Mouse (Mus musculus): ENCODE results near the gene Pdzk1ip1.

- TF ChIP-seq POLR2A (IDR thresholded peaks at IDR 0.05; ENCODE audit: insufficient read length, low read depth) (no peak), USF1 (IDR thresholded peaks at IDR 0.05; ENCODE audit: low read depth) (no peak), TCF12 (IDR thresholded peaks at IDR 0.05; ENCODE audit: insufficient read depth, poor library complexity, severe bottlenecking) (no peak), MYOG (IDR thresholded peaks at IDR 0.05; ENCODE audit: control insufficient read depth in 1 of 3, insufficient read depth in 1 of 3, insufficient read length in 2 of 3, low read depth in 2 of 3) (no peak), POLR2AphosphoS2 (IDR thresholded peaks at IDR 0.05; ENCODE audit: insufficient read length, low read depth) (no peak)
These were observed 33.5 kb upstream of the Pdzk1ip1 start for GRCm38 (mm10) chr4:115055044-115055443.
